Mouse (Mus musculus): Measurements from ENCODE around the gene Epas1. TPM values are rescaled to one million over a fixed set of nuclear protein-coding genes. Genes with fewer than 3 reads are reported as not detected.

The Epas1 gene
- polyA plus RNA-seq, 1 experiment from 2014 or later, result 9.5 TPM

GRCm38 (mm10) chr17:86732024-86732423, 21.5 kb upstream of the Epas1 start:
- no peaks in the 10 kb centered on the region for H3K9me3 ChIP-seq (replicated peaks)
- peak overlapping the region; percentile 44 for H3K4me2 ChIP-seq
- peak; percentile 83; the same call in 1 of the 2 replicates for ATAC-seq (replicated peaks; ENCODE audit: low FRiP score)
- no peaks in the 10 kb centered on the region for H3K36me3 ChIP-seq
- H3K4me1 ChIP-seq, result peaks cover 9% of the 10 kb centered on the region
- 7% methylated on average over 11 of the region's 11 CpGs for WGBS
- H3K9ac ChIP-seq, result no peak overlapping the region
- no peaks in the 10 kb centered on the region for H3K27me3 ChIP-seq
- H3K4me3 ChIP-seq (replicated peaks), result no peak overlapping the region
- peak overlapping the region; percentile 54; the same call in 1 of the 2 replicates for H3K27ac ChIP-seq

GRCm38 (mm10) chr17:86732522-86732921, 21.0 kb upstream of the Epas1 start:
- Histone ChIP-seq H3K4me3 (replicated peaks) (no peak overlapping the region), H3K4me1 (peaks cover 9% of the 10 kb centered on the region), H3K9ac (no peak overlapping the region), H3K4me2 (peak overlapping the region; percentile 44), H3K9me3 (replicated peaks) (no peaks in the 10 kb centered on the region), H3K27me3 (no peaks in the 10 kb centered on the region), H3K36me3 (no peaks in the 10 kb centered on the region), H3K27ac (peak overlapping the region; percentile 54; the same call in 1 of the 2 replicates)
- no peak for ATAC-seq (replicated peaks; ENCODE audit: low FRiP score)
- 73% methylated on average over 1 of the region's 1 CpGs for WGBS

GRCm38 (mm10) chr17:86733644-86734043, 19.9 kb upstream of the Epas1 start:
- no peaks in the 10 kb centered on the region for H3K27me3 ChIP-seq
- no peak overlapping the region for H3K4me2 ChIP-seq
- peaks cover 9% of the 10 kb centered on the region for H3K4me1 ChIP-seq
- no peaks in the 10 kb centered on the region for H3K9me3 ChIP-seq (replicated peaks)
- H3K9ac ChIP-seq, result no peak overlapping the region
- H3K36me3 ChIP-seq, result no peaks in the 10 kb centered on the region
- WGBS, result 86% methylated on average over 4 of the region's 4 CpGs
- ATAC-seq (replicated peaks; ENCODE audit: low FRiP score), result no peak
- no peak overlapping the region for H3K27ac ChIP-seq
- no peak overlapping the region for H3K4me3 ChIP-seq (replicated peaks)

GRCm38 (mm10) chr17:86738477-86738876, 15.0 kb upstream of the Epas1 start:
- H3K27me3 ChIP-seq, result no peaks in the 10 kb centered on the region
- no peak for ATAC-seq (replicated peaks; ENCODE audit: low FRiP score)

GRCm38 (mm10) chr17:86743351-86743941, 10.1 kb upstream of the Epas1 start:
- no peak overlapping the region for H3K27ac ChIP-seq
- no peak overlapping the region for H3K4me2 ChIP-seq
- H3K9me3 ChIP-seq (replicated peaks), result no peaks in the 10 kb centered on the region
- H3K36me3 ChIP-seq, result no peaks in the 10 kb centered on the region
- H3K4me1 ChIP-seq, result no peaks in the 10 kb centered on the region
- H3K27me3 ChIP-seq, result no peaks in the 10 kb centered on the region
- 85% methylated on average over 7 of the region's 7 CpGs for WGBS
- H3K4me3 ChIP-seq (replicated peaks), result no peak overlapping the region
- ATAC-seq (replicated peaks; ENCODE audit: low FRiP score), result no peak
- no peak overlapping the region for H3K9ac ChIP-seq

More at GRCm38 (mm10) chr17:86738477-86738876, 15.0 kb upstream of the Epas1 start:
- Histone ChIP-seq H3K4me3 (replicated peaks) (no peak overlapping the region), H3K36me3 (no peaks in the 10 kb centered on the region), H3K4me1 (no peaks in the 10 kb centered on the region), H3K4me2 (no peak overlapping the region), H3K9ac (no peak overlapping the region), H3K27ac (no peak overlapping the region), H3K9me3 (replicated peaks) (no peaks in the 10 kb centered on the region)
- 68% methylated on average over 6 of the region's 6 CpGs for WGBS

GRCm38 (mm10) chr17:86744943-86745342, 8.6 kb upstream of the Epas1 start:
- H3K9ac ChIP-seq, result no peak overlapping the region
- no peaks in the 10 kb centered on the region for H3K36me3 ChIP-seq
- ATAC-seq (replicated peaks; ENCODE audit: low FRiP score), result no peak
- H3K4me1 ChIP-seq, result no peaks in the 10 kb centered on the region
- WGBS, result 58% methylated on average over 6 of the region's 6 CpGs
- H3K4me2 ChIP-seq, result no peak overlapping the region
- H3K27ac ChIP-seq, result no peak overlapping the region
- H3K9me3 ChIP-seq (replicated peaks), result no peaks in the 10 kb centered on the region
- H3K4me3 ChIP-seq (replicated peaks), result no peak overlapping the region
- H3K27me3 ChIP-seq, result no peaks in the 10 kb centered on the region

- no peak for ATAC-seq (replicated peaks; ENCODE audit: low FRiP score)
- no peak overlapping the region for H3K4me3 ChIP-seq (replicated peaks)
- peaks cover 24% of the 10 kb centered on the region for H3K4me1 ChIP-seq
- H3K27me3 ChIP-seq, result peaks cover 49% of the 10 kb centered on the region
- 81% methylated on average over 10 of the region's 10 CpGs for WGBS
- no peak overlapping the region for H3K9ac ChIP-seq
- H3K36me3 ChIP-seq, result no peaks in the 10 kb centered on the region
- H3K4me2 ChIP-seq, result no peak overlapping the region
- H3K9me3 ChIP-seq (replicated peaks), result no peaks in the 10 kb centered on the region
- H3K27ac ChIP-seq, result no peak overlapping the region
Observed at GRCm38 (mm10) chr17:86751373-86751871, 2.1 kb upstream of the Epas1 start.

- under 1% methylated on average over 55 of the region's 55 CpGs for WGBS
- peaks cover 57% of the 10 kb centered on the region for H3K27me3 ChIP-seq
- peak; percentile 53 for ATAC-seq (replicated peaks; ENCODE audit: low FRiP score)
- no peaks in the 10 kb centered on the region for H3K9me3 ChIP-seq (replicated peaks)
- peak overlapping the region; percentile 56 for H3K4me3 ChIP-seq (replicated peaks)
- H3K36me3 ChIP-seq, result no peaks in the 10 kb centered on the region
- H3K4me2 ChIP-seq, result peak overlapping the region; percentile 91
- H3K4me1 ChIP-seq, result peaks cover 24% of the 10 kb centered on the region
- peak overlapping the region; percentile 56; the same call in 1 of the 2 replicates for H3K27ac ChIP-seq
- H3K9ac ChIP-seq, result peak overlapping the region; percentile 41
Observed at GRCm38 (mm10) chr17:86753931-86754805, 668 bp downstream of the Epas1 start.

- Histone ChIP-seq H3K36me3 (no peaks in the 10 kb centered on the region), H3K4me3 (replicated peaks) (peak overlapping the region; percentile 56), H3K27me3 (peaks cover 57% of the 10 kb centered on the region), H3K27ac (no peak overlapping the region), H3K9ac (peak overlapping the region; percentile 41), H3K4me2 (peak overlapping the region; percentile 91), H3K9me3 (replicated peaks) (no peaks in the 10 kb centered on the region), H3K4me1 (peaks cover 24% of the 10 kb centered on the region)
- no peak for ATAC-seq (replicated peaks; ENCODE audit: low FRiP score)
- WGBS, result 2% methylated on average over 52 of the region's 52 CpGs
Observed at GRCm38 (mm10) chr17:86754806-86755571, 1.5 kb downstream of the Epas1 start.

GRCm38 (mm10) chr17:86755581-86756195, 2.2 kb downstream of the Epas1 start:
- Histone ChIP-seq H3K4me3 (replicated peaks) (peak overlapping the region; percentile 56), H3K9ac (peak overlapping the region; percentile 41), H3K27me3 (peaks cover 52% of the 10 kb centered on the region), H3K9me3 (replicated peaks) (no peaks in the 10 kb centered on the region), H3K4me2 (peak overlapping the region; percentile 91), H3K27ac (no peak overlapping the region), H3K4me1 (peaks cover 24% of the 10 kb centered on the region), H3K36me3 (no peaks in the 10 kb centered on the region)
- 21% methylated on average over 11 of the region's 11 CpGs for WGBS
- no peak for ATAC-seq (replicated peaks; ENCODE audit: low FRiP score)

- Histone ChIP-seq H3K4me2 (no peak overlapping the region), H3K27ac (no peak overlapping the region)
Observed at GRCm38 (mm10) chr17:86757621-86758020, 4.1 kb downstream of the Epas1 start.

More at GRCm38 (mm10) chr17:86757621-86758020, 4.1 kb downstream of the Epas1 start:
- 57% methylated on average over 2 of the region's 2 CpGs for WGBS
- H3K36me3 ChIP-seq, result no peaks in the 10 kb centered on the region
- ATAC-seq (replicated peaks; ENCODE audit: low FRiP score), result no peak
- peaks cover 21% of the 10 kb centered on the region for H3K4me1 ChIP-seq
- no peaks in the 10 kb centered on the region for H3K9me3 ChIP-seq (replicated peaks)
- H3K27me3 ChIP-seq, result peaks cover 34% of the 10 kb centered on the region
- H3K4me3 ChIP-seq (replicated peaks), result no peak overlapping the region
- H3K9ac ChIP-seq, result no peak overlapping the region
